Mouse (Mus musculus): ENCODE measurements around the gene Eva1a. TPM values are rescaled to one million over a fixed set of nuclear protein-coding genes. Genes with fewer than 3 reads are reported as not detected.

Eva1a gene
- 3.3 and 3.9 TPM in 2 replicates for polyA plus RNA-seq (2012; rRNA removed)

DNA sequence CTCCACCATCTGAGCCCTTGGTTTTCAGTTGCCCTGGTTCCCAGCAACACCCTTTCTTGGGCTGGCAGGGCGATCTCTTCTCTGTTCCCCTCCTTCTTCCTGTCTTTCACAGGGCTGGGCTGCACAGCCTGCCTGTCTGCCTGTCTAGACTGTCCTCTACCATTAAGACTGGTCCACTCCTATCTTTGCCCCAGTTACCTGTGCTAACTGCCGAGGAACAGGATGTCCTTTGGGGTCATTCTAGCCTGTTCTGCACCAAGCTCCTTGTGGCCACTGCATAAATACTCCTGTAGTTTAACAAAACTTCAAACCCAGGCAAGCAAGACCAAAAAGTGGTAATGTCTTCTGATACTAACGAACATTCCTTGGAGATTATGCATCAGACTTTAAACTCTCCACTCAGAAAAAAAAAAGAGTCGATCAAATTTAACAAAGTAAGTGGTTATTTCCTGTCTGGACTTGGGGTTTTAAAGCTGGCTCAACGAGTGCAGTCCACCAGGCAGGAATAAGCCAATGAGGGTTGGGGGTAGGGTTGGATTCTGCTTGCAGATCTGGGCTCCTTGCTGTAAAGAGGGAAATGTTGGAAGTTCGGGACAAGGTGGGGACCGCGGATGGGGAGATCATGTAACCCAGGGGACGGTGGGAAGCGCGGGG is at the start of gene Eva1a:
Eva1a (plus strand) TSS at position 210 of the 654 bp plus-strand sequence.
- 8% methylated on average over 11 of the region's 11 CpGs for WGBS
- Histone ChIP-seq H3K27me3 (ENCODE audit: control insufficient read depth, insufficient read depth, low read length) (no peaks in the 10 kb centered on the region), H3K27ac (ENCODE audit: insufficient read depth, low read depth, low read length) (peak within 1 kb of the TSS; percentile 52), H3K4me3 (ENCODE audit: low read depth, low read length) (peak within 1 kb of the TSS; percentile 68), H3K4me1 (ENCODE audit: control insufficient read depth, insufficient read depth, insufficient read length, low read length) (no peaks in the 10 kb centered on the region), H3K36me3 (ENCODE audit: control insufficient read depth, insufficient read depth, low read length) (no peaks in the 10 kb centered on the region)
- TF ChIP-seq POLR2A (IDR thresholded peaks at IDR 0.05; ENCODE audit: low read depth, low read length): no peak
- TF ChIP-seq CTCF (IDR thresholded peaks at IDR 0.05; ENCODE audit: extremely low read depth, insufficient read length, insufficient replicate concordance, low read depth, low read length): no peak

DNA sequence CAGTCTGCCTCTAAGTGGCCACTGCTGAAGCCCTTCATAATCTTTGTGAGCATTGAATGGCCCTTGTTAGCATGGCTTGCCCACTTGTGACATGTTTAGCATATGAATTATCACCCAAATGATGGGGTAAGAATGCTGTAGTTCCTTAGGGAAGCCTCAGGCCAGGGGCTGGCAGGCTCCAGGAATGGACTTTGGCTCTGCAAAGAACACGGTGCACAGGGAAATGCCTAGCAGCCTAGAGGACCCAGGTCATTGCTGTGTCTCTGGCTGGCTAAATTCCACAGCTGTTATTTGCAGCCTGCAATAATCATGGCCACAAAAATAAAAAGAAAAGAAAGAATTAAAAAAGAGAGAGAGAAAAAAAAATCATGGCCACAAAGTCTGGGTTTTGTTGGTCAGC is 28.5 kb upstream of the Eva1a start:
- Histone ChIP-seq H3K27me3 (ENCODE audit: control insufficient read depth, insufficient read depth, low read length) (no peaks in the 10 kb centered on the region), H3K27ac (ENCODE audit: insufficient read depth, low read depth, low read length) (no peak overlapping the region), H3K4me3 (ENCODE audit: low read depth, low read length) (no peak overlapping the region), H3K36me3 (ENCODE audit: control insufficient read depth, insufficient read depth, low read length) (no peaks in the 10 kb centered on the region), H3K4me1 (ENCODE audit: control insufficient read depth, insufficient read depth, insufficient read length, low read length) (no peaks in the 10 kb centered on the region)
- WGBS: 29% methylated on average over 1 of the region's 1 CpGs
- TF ChIP-seq POLR2A (IDR thresholded peaks at IDR 0.05; ENCODE audit: low read depth, low read length) (no peak), CTCF (IDR thresholded peaks at IDR 0.05; ENCODE audit: extremely low read depth, insufficient read length, insufficient replicate concordance, low read depth, low read length) (no peak)

- TF ChIP-seq POLR2A (IDR thresholded peaks at IDR 0.05; ENCODE audit: low read depth, low read length) (no peak), CTCF (IDR thresholded peaks at IDR 0.05; ENCODE audit: extremely low read depth, insufficient read length, insufficient replicate concordance, low read depth, low read length) (no peak)
- Histone ChIP-seq H3K36me3 (ENCODE audit: control insufficient read depth, insufficient read depth, low read length) (no peaks in the 10 kb centered on the region), H3K4me3 (ENCODE audit: low read depth, low read length) (no peak overlapping the region), H3K4me1 (ENCODE audit: control insufficient read depth, insufficient read depth, insufficient read length, low read length) (no peaks in the 10 kb centered on the region), H3K27ac (ENCODE audit: insufficient read depth, low read depth, low read length) (no peak overlapping the region), H3K27me3 (ENCODE audit: control insufficient read depth, insufficient read depth, low read length) (no peaks in the 10 kb centered on the region)
- 58% methylated on average over 5 of the region's 5 CpGs for WGBS
Measured at GRCm38 (mm10) chr6:82021074-82021473, 19.8 kb upstream of the Eva1a start.

DNA sequence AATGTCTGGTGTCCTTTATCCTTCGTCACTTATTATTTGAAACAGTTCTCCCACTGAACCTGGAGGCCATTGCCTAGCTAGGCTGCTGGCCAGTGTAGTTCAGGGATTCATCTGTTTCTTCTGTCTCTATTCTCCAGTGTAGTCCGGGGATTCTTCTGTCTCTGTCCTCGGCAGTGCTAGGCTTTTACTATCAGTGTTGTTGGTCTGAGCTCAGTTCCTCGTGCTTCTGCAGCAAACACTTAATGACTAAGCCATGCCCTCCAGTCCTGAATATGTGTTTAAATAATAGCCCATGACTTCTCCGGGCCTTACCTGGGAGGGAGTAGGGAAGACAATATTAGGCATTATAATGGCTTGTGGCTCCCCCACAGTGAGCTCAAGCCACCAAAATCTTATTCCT is 19.3 kb upstream of the Eva1a start:
- H3K36me3 ChIP-seq (ENCODE audit: control insufficient read depth, insufficient read depth, low read length): no peaks in the 10 kb centered on the region
- H3K4me3 ChIP-seq (ENCODE audit: low read depth, low read length): no peak overlapping the region
- no peaks in the 10 kb centered on the region for H3K27me3 ChIP-seq (ENCODE audit: control insufficient read depth, insufficient read depth, low read length)
- WGBS: 81% methylated on average over 5 of the region's 5 CpGs
- no peak overlapping the region for H3K27ac ChIP-seq (ENCODE audit: insufficient read depth, low read depth, low read length)
- no peaks in the 10 kb centered on the region for H3K4me1 ChIP-seq (ENCODE audit: control insufficient read depth, insufficient read depth, insufficient read length, low read length)
- TF ChIP-seq CTCF (IDR thresholded peaks at IDR 0.05; ENCODE audit: extremely low read depth, insufficient read length, insufficient replicate concordance, low read depth, low read length): no peak
- no peak for TF ChIP-seq POLR2A (IDR thresholded peaks at IDR 0.05; ENCODE audit: low read depth, low read length)

DNA sequence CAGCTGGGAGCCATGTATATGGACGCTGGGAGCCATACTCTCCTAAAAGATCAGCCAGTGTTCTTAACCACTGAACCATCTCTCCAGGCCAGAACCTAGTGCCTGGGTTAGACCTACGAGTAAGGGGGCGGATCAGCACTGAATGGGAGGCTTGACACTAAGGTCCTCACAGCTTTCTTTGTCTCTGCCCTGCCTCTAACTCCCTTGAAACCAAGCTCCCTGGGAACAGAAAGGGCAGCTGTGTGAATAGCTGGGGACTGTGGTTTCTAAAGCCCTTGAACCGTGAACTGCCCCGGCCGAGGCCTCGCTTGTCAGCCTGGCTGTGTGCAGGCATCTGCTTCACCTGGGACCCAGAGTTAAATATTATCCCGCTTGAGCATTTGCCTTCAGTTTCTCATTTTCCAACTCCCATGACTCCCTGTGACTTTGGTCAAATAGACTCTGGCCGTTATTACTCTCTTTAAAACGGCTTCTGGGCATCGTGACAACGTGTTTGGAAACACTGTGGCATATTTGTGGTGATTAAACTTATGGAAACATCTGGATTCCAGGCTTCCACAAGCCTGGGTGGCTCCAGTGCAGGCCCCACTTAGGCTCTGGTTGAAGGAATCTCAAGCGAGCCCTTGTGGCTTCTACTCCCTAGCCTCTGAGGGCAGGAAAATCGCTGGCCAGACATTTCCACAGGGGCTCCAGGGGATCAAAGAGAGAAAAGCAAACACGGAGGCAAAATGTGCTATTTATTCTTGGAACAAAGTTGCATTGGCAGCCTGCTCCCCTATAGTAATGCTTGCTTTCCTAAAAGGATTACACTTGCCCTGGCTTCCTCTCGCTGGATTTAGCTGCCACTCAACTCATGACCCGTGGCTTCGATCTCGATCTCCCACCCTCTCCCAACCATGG is 11.0 kb upstream of the Eva1a start:
- no peaks in the 10 kb centered on the region for H3K36me3 ChIP-seq (ENCODE audit: control insufficient read depth, insufficient read depth, low read length)
- TF ChIP-seq CTCF (IDR thresholded peaks at IDR 0.05; ENCODE audit: extremely low read depth, insufficient read length, insufficient replicate concordance, low read depth, low read length) (no peak), POLR2A (IDR thresholded peaks at IDR 0.05; ENCODE audit: low read depth, low read length) (no peak)
- WGBS: 23% methylated on average over 19 of the region's 19 CpGs
- H3K4me3 ChIP-seq (ENCODE audit: low read depth, low read length): no peak overlapping the region
- H3K27me3 ChIP-seq (ENCODE audit: control insufficient read depth, insufficient read depth, low read length): no peaks in the 10 kb centered on the region
- no peak overlapping the region for H3K27ac ChIP-seq (ENCODE audit: insufficient read depth, low read depth, low read length)
- peaks cover 5% of the 10 kb centered on the region; the same call in 1 of the 2 replicates for H3K4me1 ChIP-seq (ENCODE audit: control insufficient read depth, insufficient read depth, insufficient read length, low read length)

GRCm38 (mm10) chr6:82030511-82030884 is 10.3 kb upstream of the Eva1a start:
- peaks cover 5% of the 10 kb centered on the region; the same call in 1 of the 2 replicates for H3K4me1 ChIP-seq (ENCODE audit: control insufficient read depth, insufficient read depth, insufficient read length, low read length)
- H3K27me3 ChIP-seq (ENCODE audit: control insufficient read depth, insufficient read depth, low read length): no peaks in the 10 kb centered on the region
- WGBS: 77% methylated on average over 8 of the region's 8 CpGs
- TF ChIP-seq CTCF (IDR thresholded peaks at IDR 0.05; ENCODE audit: extremely low read depth, insufficient read length, insufficient replicate concordance, low read depth, low read length): no peak
- TF ChIP-seq POLR2A (IDR thresholded peaks at IDR 0.05; ENCODE audit: low read depth, low read length): no peak
- no peak overlapping the region for H3K4me3 ChIP-seq (ENCODE audit: low read depth, low read length)
- H3K27ac ChIP-seq (ENCODE audit: insufficient read depth, low read depth, low read length): no peak overlapping the region
- no peaks in the 10 kb centered on the region for H3K36me3 ChIP-seq (ENCODE audit: control insufficient read depth, insufficient read depth, low read length)

DNA sequence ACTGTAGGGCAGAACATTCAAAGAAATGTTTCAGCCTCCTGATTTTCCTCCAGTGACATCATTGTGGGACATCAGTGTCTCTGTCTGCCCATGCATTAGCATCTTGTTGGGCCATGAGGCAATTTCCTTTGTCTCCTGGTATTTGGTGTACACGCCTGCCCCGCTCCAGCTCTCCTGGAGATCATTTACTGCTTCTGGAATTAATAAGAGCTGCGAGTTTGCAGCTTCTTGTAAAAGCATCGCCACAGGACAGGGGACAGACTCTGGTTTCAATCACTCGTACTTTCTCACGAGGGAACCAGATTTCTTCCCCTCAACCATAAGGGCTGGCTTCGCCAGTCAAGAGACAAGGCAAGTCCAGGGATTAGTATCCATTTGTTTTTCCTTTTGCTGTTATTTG is 3.6 kb upstream of the Eva1a start:
- no peak overlapping the region for H3K27ac ChIP-seq (ENCODE audit: insufficient read depth, low read depth, low read length)
- H3K27me3 ChIP-seq (ENCODE audit: control insufficient read depth, insufficient read depth, low read length): no peaks in the 10 kb centered on the region
- 87% methylated on average over 7 of the region's 7 CpGs for WGBS
- TF ChIP-seq CTCF (IDR thresholded peaks at IDR 0.05; ENCODE audit: extremely low read depth, insufficient read length, insufficient replicate concordance, low read depth, low read length) (no peak), POLR2A (IDR thresholded peaks at IDR 0.05; ENCODE audit: low read depth, low read length) (no peak)
- no peaks in the 10 kb centered on the region for H3K36me3 ChIP-seq (ENCODE audit: control insufficient read depth, insufficient read depth, low read length)
- H3K4me3 ChIP-seq (ENCODE audit: low read depth, low read length): no peak overlapping the region
- no peaks in the 10 kb centered on the region for H3K4me1 ChIP-seq (ENCODE audit: control insufficient read depth, insufficient read depth, insufficient read length, low read length)
